Mouse (Mus musculus) C2C12 (cell line): Measurements from ENCODE around the gene Stoml2.

ENCODE experiments used
- CTCF ChIP-seq: IDR thresholded peaks from one replicate; pipeline ENCODE4 v1.5.1; 2011; ENCODE audit not compliant: control insufficient read depth, insufficient read depth, insufficient read length
- MAX ChIP-seq: IDR thresholded peaks from one replicate; pipeline ENCODE4 v1.6.1; 2011; ENCODE audit warnings: mild to moderate bottlenecking, control low read depth
- MYOG ChIP-seq: IDR thresholded peaks from one replicate; pipeline ENCODE4 v1.6.1; 2011; ENCODE audit not compliant: control insufficient read depth, insufficient read length; ENCODE audit errors: extremely low read depth
- USF1 ChIP-seq: IDR thresholded peaks from one replicate; pipeline ENCODE4 v1.6.1; 2011; ENCODE audit warnings: low read depth, mild to moderate bottlenecking, control low read depth, moderate library complexity

- TF ChIP-seq USF1 (no peak), MAX (no peak), CTCF (no peak), MYOG (no peak)
Measured at GRCm38 (mm10) chr4:43046607-43047006, 15.1 kb upstream of the Stoml2 start.
